Mouse (Mus musculus) cerebellum, postnatal 14 days (tissue): ENCODE measurements at regions not wholly inside any gene's neighbourhood (a gene's known extent, or its start where the extent isn't known, plus 50 kb on each side); places are given as distances from the start of the nearest gene placed in this dataset.

Experiments used
- DNase-seq, 2 experiments: peaks; one replicate each; pipeline ENCODE4 v3.0.0; 2021; ENCODE audit warnings: mixed read lengths in 2 of 2

DNA sequence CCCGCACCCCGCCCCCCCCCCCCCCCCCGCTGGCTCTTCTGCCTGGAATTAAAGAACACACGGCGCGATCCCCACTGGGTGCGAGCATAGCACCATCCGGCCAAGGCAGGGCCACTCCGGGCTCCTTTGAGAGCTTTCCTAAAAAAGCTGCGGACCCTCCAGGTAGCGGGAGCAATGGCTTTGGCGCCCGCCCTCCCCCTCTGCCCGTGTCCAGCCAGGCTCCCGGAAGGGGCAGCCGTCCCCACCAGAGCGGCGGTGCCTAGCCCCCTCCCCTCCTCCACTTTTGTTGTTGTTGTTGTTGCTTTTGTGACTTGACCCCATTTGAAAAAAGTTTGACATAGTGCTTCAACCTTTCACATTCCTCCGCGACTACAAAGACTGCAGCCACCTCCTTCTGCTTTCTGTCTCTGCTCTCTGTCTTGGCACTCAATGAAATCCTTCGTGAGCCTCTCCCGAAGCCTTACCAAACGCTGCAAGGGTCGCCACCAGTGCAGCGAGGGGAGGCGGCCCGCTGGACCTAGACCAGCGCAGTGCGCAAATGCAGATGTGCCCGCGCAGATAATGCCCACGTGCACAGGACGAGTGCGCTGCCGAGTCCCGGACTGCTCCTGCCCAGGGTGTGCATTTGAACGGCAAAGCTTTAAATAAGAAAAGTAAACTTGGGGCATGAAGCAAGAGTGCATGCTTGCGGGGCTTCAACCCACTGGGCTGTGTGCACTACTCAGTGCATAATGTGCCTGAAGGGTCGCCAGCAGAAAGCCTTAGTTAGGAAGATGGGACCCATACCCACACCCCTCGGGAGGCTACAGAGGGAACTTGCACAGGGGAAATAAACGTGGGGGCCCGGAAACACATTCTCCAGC, 179.0 kb upstream of the Xlr start:
- DNase-seq, result peak in 1 of 2 experiments; percentile 0

- DNase-seq, result peak in 1 of 2 experiments; percentile 0
Measured at GRCm38 (mm10) chrX:53975545-53976272, 178.2 kb upstream of the Xlr start.

- DNase-seq, result peak; percentile 4 to 6
Measured at GRCm38 (mm10) chrX:53974732-53975544, 177.4 kb upstream of the Xlr start.
